Mouse (Mus musculus) liver, postnatal 0 days (tissue): ENCODE measurements around the gene Zfp827.

Source experiments
- CTCF ChIP-seq: sonication (generic); IDR thresholded peaks from 2 replicates; pipeline ENCODE4 v1.5.1; 2016; ENCODE audit warnings: antibody characterized with exemption, low read depth
- EP300 ChIP-seq: IDR thresholded peaks from 2 replicates; pipeline ENCODE4 v1.6.1; 2016; ENCODE audit warnings: antibody characterized with exemption, low read depth, mild to moderate bottlenecking

GRCm38 (mm10) chr8:79083461-79084358 is 55.5 kb downstream of the Zfp827 start:
- TF ChIP-seq CTCF (no peak), EP300 (no peak)
